Mouse (Mus musculus): ENCODE measurements around the gene Tspan14. TPM values are rescaled to one million over a fixed set of nuclear protein-coding genes. Genes with fewer than 3 reads are reported as not detected.

Tspan14 gene
- total RNA-seq, 2 experiments from 2014 or later, result 28.1 to 30.4 TPM

GRCm38 (mm10) chr14:40892326-40892825, 74.2 kb downstream of the Tspan14 start:
- no peak for DNase-seq
- intact Hi-C loops (cut with DNase I), result loop anchor here (5.0 to 10.0 kb wide), 2 partner anchors 100 to 198 kb away; no protein-coding TSS in a partner anchor

- intact Hi-C loops (cut with DNase I), result loop anchor here (5.0 to 10.0 kb wide), 2 partner anchors 99 to 197 kb away; no protein-coding TSS in a partner anchor
Measured at GRCm38 (mm10) chr14:40891506-40891905, 75.1 kb downstream of the Tspan14 start.

GRCm38 (mm10) chr14:40889704-40890103, 76.9 kb downstream of the Tspan14 start:
- intact Hi-C loops (cut with DNase I), result loop anchor here (5.0 to 10.0 kb wide), 2 partner anchors 97 to 195 kb away; no protein-coding TSS in a partner anchor

More at GRCm38 (mm10) chr14:40891506-40891905, 75.1 kb downstream of the Tspan14 start:
- no peak for DNase-seq

GRCm38 (mm10) chr14:40889181-40889580, 77.4 kb downstream of the Tspan14 start:
- DNase-seq, result peak; percentile 37 to 39

More at GRCm38 (mm10) chr14:40889704-40890103, 76.9 kb downstream of the Tspan14 start:
- peak; percentile 74 to 77 for DNase-seq

GRCm38 (mm10) chr14:40886428-40887202, 80.0 kb downstream of the Tspan14 start:
- peak in 1 of 2 experiments; percentile 33 for DNase-seq
- intact Hi-C loops (cut with DNase I), result no loop called here

More at GRCm38 (mm10) chr14:40889181-40889580, 77.4 kb downstream of the Tspan14 start:
- intact Hi-C loops (cut with DNase I), result no loop called here

GRCm38 (mm10) chr14:40885752-40886151, 80.9 kb downstream of the Tspan14 start:
- intact Hi-C loops (cut with DNase I), result no loop called here

GRCm38 (mm10) chr14:40885225-40885624, 81.4 kb downstream of the Tspan14 start:
- no peak for DNase-seq
- intact Hi-C loops (cut with DNase I), result no loop called here

More at GRCm38 (mm10) chr14:40885752-40886151, 80.9 kb downstream of the Tspan14 start:
- DNase-seq, result no peak

- DNase-seq, result no peak
- intact Hi-C loops (cut with DNase I), result no loop called here
Measured at GRCm38 (mm10) chr14:40874565-40874964, 92.0 kb downstream of the Tspan14 start.

- no peak for DNase-seq
- intact Hi-C loops (cut with DNase I), result no loop called here
Measured at GRCm38 (mm10) chr14:40873961-40874360, 92.6 kb downstream of the Tspan14 start.

- intact Hi-C loops (cut with DNase I), result no loop called here
- no peak for DNase-seq
Measured at GRCm38 (mm10) chr14:40870598-40870997, 96.0 kb downstream of the Tspan14 start.

GRCm38 (mm10) chr14:40864811-40865514, 101.6 kb downstream of the Tspan14 start:
- intact Hi-C loops (cut with DNase I), result no loop called here
- no peak for DNase-seq

GRCm38 (mm10) chr14:40863659-40864058, 102.9 kb downstream of the Tspan14 start:
- intact Hi-C loops (cut with DNase I), result no loop called here
- no peak for DNase-seq

- DNase-seq, result no peak
- intact Hi-C loops (cut with DNase I), result no loop called here
Measured at GRCm38 (mm10) chr14:40863022-40863421, 103.6 kb downstream of the Tspan14 start.

Other genes with a start within 250 kb of the Tspan14 start
- 1 to 10 TPM in 1 of 2 experiments, under 1 TPM in 1; 0.57 to 1.2 TPM for gene Sh2d4b, start 73.5 kb downstream of the Tspan14 start, total RNA-seq (2021)
- gene Fam213a, start 47.0 kb upstream of the Tspan14 start, total RNA-seq (2021), result 10 to 100 TPM; 16.1 to 32.2 TPM
- gene Dydc2, start 102.4 kb upstream of the Tspan14 start, total RNA-seq (2021), result not detected
- gene Dydc1, start 106.1 kb upstream of the Tspan14 start, total RNA-seq (2021), result not detected
- not detected for gene Mat1a, start 138.2 kb upstream of the Tspan14 start, total RNA-seq (2021)
- gene Sftpa1, start 165.0 kb upstream of the Tspan14 start, total RNA-seq (2021), result under 1 TPM in 1 of 2 experiments, not detected in 1; 0.34 TPM
- gene Mbl1, start 184.7 kb upstream of the Tspan14 start, total RNA-seq (2021), result not detected
- not detected for gene Sftpd, start 218.3 kb upstream of the Tspan14 start, total RNA-seq (2021)

Measured in heart, postnatal 10 days (tissue).